Mouse (Mus musculus) CD4-positive, CD25-positive, alpha-beta regulatory T cell, adult 4 months (primary cell): Measurements from ENCODE around the gene Kctd13. TPM values are rescaled to one million over a fixed set of nuclear protein-coding genes. Genes with fewer than 3 reads are reported as not detected.

Experiments
- ATAC-seq: one replicate; pipeline ENCODE4 v1.8.0; 2017
- polyA plus RNA-seq, 2 experiments: library from polyadenylated mRNA; unstranded; fragments of 100-300 nt; shearing (Covaris generic); gene quantifications; one replicate each; pipeline ENCODE4 v1.2.1; 2017

Kctd13 gene
- polyA plus RNA-seq, 2 experiments from 2014 or later = 5.5 to 8.9 TPM

DNA sequence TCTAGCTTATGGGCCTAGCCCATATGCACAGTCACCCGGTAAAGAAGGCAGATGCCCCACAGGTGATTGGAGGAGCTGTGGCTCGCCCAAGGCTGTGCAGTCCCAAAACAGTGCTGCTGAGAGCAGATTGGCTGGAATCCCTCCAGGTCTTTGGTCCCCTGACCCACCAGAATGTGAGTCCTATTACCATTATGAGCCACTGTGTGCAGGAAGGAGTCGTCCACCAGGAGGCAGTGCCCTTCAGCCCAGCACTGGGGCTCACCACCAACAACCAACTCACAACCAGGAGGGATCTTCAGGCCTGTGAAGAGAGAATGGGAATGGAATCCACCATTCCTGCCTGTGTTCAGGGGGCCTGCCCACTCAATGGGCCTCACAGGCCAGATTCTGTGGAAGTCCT lies 17.9 kb downstream of the Kctd13 start:
- ATAC-seq = no peak

- ATAC-seq = no peak
Observed at GRCm38 (mm10) chr7:126948626-126949025, 19.9 kb downstream of the Kctd13 start.

- no peak for ATAC-seq
Observed at GRCm38 (mm10) chr7:126949403-126949792, 20.7 kb downstream of the Kctd13 start, which contains the start of gene Asphd1. TSS of gene Asphd1 (minus strand) at chr7:126949582.

GRCm38 (mm10) chr7:126949793-126950646 lies 21.3 kb downstream of the Kctd13 start, which contains the start of gene Sez6l2:
TSS of gene Sez6l2 (plus strand) at chr7:126950563.
- peak; percentile 81 for ATAC-seq

DNA sequence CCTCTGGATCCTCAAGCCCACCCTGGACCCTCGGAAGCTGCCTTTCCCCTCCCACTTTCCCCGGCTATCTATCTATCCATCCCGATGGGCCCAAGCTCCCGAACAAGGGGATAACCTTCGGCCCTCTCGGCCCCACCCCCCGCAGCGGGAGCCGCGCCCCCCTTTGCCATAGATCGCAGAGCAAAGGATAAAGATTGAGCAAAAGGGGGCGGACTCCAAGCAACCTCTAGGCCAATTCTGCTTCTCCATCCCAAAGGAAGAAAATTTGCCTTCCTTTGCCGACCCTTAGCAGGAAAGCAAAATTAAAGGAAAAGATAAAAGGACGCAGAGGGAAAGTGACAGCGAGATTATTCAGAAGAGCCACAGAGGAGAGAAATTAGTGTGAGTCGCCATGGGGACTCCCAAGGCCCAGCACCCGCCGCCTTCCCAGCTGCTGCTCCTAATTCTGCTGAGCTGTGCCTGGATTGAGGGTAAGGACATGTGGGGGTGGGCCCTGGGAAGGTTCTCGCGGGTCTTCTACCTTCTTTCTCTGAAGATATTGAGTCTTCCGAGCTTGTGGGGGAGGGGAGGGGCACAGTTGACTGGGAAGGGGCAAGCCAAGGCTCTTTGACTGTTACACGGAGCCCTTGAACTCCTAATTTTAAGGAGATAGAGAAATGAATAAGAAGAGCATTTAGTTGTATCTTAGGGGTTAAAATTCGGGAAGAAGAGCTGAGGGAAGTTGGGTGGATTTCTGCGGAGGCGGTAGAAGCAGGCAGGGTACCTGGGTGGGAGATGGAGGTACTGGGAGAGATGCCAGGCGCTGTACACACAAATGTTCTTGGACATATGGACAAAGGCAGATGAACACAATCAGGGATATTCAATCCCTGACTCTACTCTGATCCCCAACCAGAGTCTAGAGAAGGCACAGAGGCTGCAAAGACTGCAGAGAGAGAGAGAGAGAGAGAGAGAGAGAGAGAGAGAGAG lies 22.3 kb downstream of the Kctd13 start:
- ATAC-seq = no peak

DNA sequence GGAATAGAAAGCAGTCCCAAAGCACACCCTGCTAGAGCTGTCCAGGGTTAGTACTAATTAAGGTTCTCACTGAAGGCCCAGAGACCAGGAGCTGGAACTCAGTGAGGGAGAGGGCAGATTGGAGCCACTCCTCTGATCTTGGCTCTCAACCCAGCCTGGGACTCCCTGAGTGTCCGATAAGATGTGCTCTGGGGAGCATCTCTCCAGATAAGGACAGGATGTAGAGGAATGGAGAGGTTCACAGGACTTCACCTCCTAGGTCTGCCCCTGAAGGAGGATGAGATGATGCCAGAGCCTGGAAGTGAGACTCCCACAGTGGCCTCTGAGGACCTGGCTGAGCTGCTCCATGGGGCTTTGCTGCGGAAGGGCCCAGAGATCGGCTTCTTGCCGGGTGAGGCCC lies 23.1 kb downstream of the Kctd13 start:
- no peak for ATAC-seq

DNA sequence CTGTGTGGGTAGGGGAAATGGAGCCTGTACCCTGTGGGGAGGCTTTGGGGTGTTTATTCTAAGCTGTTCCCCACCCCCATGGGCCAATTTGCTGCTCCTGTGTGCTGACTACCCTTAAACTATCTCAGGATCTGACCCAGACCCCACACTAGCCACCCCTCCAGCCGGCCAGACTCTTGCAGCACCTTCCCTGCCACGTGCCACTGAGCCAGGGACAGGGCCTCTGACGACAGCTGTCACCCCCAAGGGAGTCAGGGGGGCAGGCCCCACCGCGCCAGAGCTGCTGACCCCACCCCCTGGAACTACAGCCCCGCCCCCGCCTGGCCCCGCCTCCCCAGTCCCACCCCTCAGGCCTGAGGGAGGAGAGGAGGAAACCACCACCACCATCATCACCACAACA lies 24.0 kb downstream of the Kctd13 start:
- no peak for ATAC-seq

DNA sequence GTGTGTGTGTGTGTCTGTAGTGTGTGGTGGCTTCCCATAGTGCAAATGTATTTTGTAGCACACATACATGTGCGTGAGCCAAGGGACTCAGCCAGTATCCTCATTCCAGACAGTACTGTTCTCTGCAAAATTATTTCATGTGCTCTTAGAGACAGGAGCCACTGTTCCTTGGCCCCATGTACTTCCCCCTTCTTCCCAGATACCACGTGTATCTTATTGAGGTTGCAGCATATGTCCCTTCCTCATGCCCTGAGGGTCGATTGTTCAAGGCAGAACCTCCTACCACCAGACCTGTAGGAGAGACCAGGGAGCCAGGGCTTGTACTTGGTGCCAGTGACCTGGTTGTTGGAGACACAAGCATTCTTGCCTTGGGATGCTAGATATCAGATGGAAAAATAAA lies 26.4 kb downstream of the Kctd13 start:
- no peak for ATAC-seq

- ATAC-seq = no peak
Observed at GRCm38 (mm10) chr7:126959780-126960179, 31.1 kb downstream of the Kctd13 start.

GRCm38 (mm10) chr7:126961095-126961494 lies 32.4 kb downstream of the Kctd13 start:
- no peak for ATAC-seq

DNA sequence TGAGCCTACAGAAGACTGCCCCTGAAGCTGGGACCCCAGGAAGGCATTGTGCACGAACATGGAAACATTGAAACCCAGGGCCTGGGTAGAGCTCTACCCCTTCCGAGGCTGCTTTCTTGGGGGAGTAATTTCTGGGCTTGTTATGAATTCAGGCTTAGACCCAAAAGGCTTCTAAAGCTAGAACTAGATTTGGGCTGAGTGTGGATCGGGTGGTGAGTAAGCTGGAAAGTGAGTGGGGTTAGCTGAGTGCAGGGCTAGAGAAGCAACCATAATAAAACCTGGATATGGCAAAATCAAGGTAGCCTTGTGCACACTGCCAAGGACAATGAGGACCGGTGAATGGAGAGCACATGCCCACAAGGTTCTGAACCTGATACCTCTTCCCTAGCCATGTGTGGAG lies 33.3 kb downstream of the Kctd13 start:
- no peak for ATAC-seq

GRCm38 (mm10) chr7:126963548-126964286 lies 35.0 kb downstream of the Kctd13 start:
- ATAC-seq = no peak

GRCm38 (mm10) chr7:126965568-126965967 lies 36.9 kb downstream of the Kctd13 start:
- ATAC-seq = no peak

DNA sequence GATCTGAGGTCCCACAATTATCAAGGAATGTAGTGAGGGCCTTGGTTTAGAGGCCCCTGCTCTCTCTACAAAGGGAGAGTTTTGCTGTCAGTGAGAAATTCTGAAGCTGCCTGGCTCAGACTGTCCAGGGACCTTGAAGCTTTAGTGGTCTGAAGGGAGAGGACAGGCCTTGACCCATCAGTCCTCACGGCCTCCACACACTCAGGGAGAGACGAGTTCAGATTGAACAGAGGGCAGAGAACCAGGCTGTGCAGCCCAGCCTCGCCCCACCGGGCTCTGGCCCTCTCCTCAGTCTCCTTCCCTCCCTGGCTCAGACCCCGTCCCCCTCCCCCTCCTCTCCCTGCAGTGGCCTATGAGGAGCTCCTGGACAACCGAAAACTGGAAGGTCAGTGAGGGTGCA lies 38.7 kb downstream of the Kctd13 start:
- ATAC-seq = no peak

- ATAC-seq = no peak
Observed at GRCm38 (mm10) chr7:126975493-126975892, 46.8 kb downstream of the Kctd13 start.

- no peak for ATAC-seq
Observed at GRCm38 (mm10) chr7:126975893-126975949, 47.0 kb downstream of the Kctd13 start, which contains the start of gene Cdipt. TSS of gene Cdipt (plus strand) at chr7:126975914.

- peak; percentile 96 for ATAC-seq
Observed at GRCm38 (mm10) chr7:126975950-126976866, 47.5 kb downstream of the Kctd13 start, which contains the start of gene Cdiptos. TSS of gene Cdiptos (minus strand) at chr7:126976098.

DNA sequence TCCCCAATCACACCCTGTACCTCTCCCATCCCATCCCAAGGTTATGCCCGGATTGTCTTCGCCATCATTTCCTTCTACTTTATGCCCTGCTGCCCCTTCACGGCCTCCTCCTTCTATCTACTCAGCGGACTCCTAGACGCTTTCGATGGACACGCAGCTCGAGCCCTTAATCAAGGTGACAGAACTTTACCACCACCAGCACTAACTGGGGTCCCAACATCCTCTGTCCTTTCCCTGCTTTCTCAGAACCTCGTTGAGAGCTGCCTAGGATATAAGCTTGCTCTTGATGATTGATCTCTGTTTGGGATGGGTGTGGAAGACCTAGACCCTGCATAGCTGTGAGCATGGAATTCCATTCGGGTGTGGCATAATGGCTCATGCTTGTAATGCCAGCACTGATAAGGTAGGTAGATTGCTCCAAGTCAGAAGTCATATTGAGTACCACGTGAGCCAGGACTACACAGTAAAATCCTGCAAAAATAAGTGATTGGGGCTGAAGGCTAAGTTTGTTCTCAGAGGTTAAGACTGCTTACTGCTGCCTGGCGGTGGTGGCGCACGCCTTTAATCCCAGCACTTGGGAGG lies 48.3 kb downstream of the Kctd13 start:
- no peak for ATAC-seq

DNA sequence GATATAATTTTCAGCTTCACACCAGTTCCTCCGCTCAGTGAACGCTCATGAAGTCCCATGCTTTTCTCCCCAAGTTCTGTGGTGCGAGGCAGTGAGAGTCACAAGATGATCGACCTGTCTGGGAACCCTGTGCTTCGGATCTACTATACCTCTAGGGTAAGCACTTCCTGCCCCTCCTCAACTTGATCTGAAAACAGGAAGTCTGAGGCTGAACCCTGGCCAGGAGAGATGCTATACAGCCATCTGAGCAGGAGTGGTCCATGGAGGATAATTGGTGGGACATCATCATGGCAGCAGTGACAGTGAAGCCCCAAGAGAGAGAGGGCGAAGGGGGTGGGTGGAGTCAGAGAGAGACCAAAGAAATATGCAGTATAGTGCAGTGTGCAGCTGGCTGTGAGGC lies 50.2 kb downstream of the Kctd13 start:
- peak; percentile 27 for ATAC-seq

DNA sequence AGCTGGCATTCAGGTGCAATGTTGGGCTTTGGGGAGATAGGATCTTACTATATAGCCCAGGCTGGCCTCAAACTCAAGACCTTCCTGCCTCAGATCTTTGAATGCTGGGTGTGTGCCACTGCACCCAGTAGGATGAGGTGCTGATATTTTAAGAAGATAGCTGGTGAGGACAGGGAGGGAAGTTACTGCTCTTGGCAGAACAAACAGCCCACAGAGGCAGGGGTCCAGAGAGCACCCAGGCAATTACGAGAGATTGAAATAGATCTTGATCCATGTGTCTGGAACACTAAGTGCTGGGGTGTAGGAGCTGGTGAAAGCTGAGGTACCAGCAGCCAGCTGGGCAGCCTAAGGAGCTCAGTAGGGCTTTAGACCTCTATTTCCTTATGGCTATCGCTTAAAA lies 52.9 kb downstream of the Kctd13 start:
- no peak for ATAC-seq

GRCm38 (mm10) chr7:126982054-126982453 lies 53.4 kb downstream of the Kctd13 start:
- no peak for ATAC-seq

GRCm38 (mm10) chr7:126983113-126983512 lies 54.4 kb downstream of the Kctd13 start:
- no peak for ATAC-seq
